Mouse (Mus musculus): ENCODE results near the gene Rras2.

DNA sequence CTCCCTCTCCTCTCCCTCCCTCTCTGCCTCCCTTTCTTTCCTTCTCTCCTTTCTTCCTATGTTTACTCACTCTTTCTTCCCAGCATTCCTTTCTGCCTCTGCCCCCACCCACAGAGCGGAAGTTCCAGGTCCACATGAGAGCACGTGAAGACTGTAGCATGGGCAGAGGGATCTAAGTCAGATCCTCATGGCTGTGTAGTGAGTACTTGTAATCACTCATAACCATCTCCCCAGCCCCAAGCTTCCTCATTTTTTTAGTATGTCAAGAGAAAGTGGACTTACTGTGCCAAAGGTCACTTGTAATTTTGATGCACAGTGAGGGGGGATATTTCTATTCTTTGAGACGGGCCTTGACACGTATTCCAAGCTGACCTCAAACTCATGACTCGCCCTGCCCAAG lies 45.4 kb upstream of the Rras2 start:
- TF ChIP-seq CTCF (IDR thresholded peaks at IDR 0.05; ENCODE audit: insufficient read depth, low read depth, low read length) (no peak), POLR2A (IDR thresholded peaks at IDR 0.05; ENCODE audit: insufficient read depth, low read depth, low read length) (no peak)

Measured in olfactory bulb, adult 2 months (tissue).